Mouse (Mus musculus) spleen, adult 12 weeks (tissue): ENCODE data around the gene Reep1.
"Not testable (repeated sequence)": the region's sequence is repeated elsewhere in the genome, so short reads cannot be mapped to it uniquely, and the experiment has no call there.

Source experiments
- DNase-seq: peaks from one replicate; pipeline ENCODE4 v3.0.0; 2022; ENCODE audit warnings: low spot score

Reep1 gene

GRCm38 (mm10) chr6:71840597-71841290 lies 133.4 kb downstream of the Reep1 start:
- DNase-seq, result no peak

GRCm38 (mm10) chr6:71846906-71847305 lies 139.5 kb downstream of the Reep1 start:
- DNase-seq, result not testable (repeated sequence)
